Mouse (Mus musculus) hindbrain, embryonic 15.5 days (tissue): ENCODE measurements around the gene Slc2a10. TPM values are rescaled to one million over a fixed set of nuclear protein-coding genes. Genes with fewer than 3 reads are reported as not detected.

ENCODE experiments used
- ATAC-seq: fragments of 200-750 bp; cut with Nextera tagmentation; 2 replicates; pipeline ENCODE4 v1.8.0; 2017; ENCODE audit warnings: low read depth, moderate number of reproducible peaks, moderate TSS enrichment; ENCODE audit not compliant: low FRiP score
- H3K27ac ChIP-seq: fragments of 300-500 bp; sonication (generic); replicated peaks from 2 replicates; pipeline ENCODE4 v1.5.1; 2015; ENCODE audit warnings: mild to moderate bottlenecking, inconsistent platforms
- H3K27me3 ChIP-seq: fragments of 300-500 bp; sonication (generic); 2 replicates; pipeline ENCODE4 v1.6.1; 2015; ENCODE audit warnings: control low read depth, inconsistent platforms
- H3K36me3 ChIP-seq: fragments of 300-500 bp; sonication (generic); 2 replicates; pipeline ENCODE4 v1.6.1; 2015; ENCODE audit warnings: control low read depth, inconsistent platforms
- H3K4me1 ChIP-seq: fragments of 300-500 bp; sonication (generic); replicated peaks from 2 replicates; pipeline ENCODE4 v1.6.1; 2015; ENCODE audit warnings: control low read depth, inconsistent platforms
- H3K4me2 ChIP-seq: fragments of 300-500 bp; sonication (generic); 2 replicates; pipeline ENCODE4 v1.6.1; 2015; ENCODE audit warnings: moderate library complexity, mild to moderate bottlenecking, inconsistent platforms
- H3K4me3 ChIP-seq: fragments of 300-500 bp; sonication (generic); 2 replicates; pipeline ENCODE4 v1.5.1; 2015; ENCODE audit warnings: mild to moderate bottlenecking, inconsistent platforms
- H3K9ac ChIP-seq: fragments of 300-500 bp; sonication (generic); 2 replicates; pipeline ENCODE4 v1.6.1; 2015; ENCODE audit warnings: inconsistent platforms
- H3K9me3 ChIP-seq: fragments of 300-500 bp; sonication (generic); 2 replicates; pipeline ENCODE4 v1.6.1; 2016; ENCODE audit warnings: control low read depth, inconsistent platforms
- WGBS: fragments of 180-500 bp; shearing (Covaris S2); methylation state at CpG from one replicate; pipeline ENCODE4 v1.1.7; 2015; 5-methylcytosine and 5-hydroxymethylcytosine counted together
- polyA plus RNA-seq: library from polyadenylated mRNA; unstranded; fragments of >200 nt; fragmentation: Nextera tagmentation; extraction: Ambion mirVana; gene quantifications from 2 replicates; pipeline ENCODE4 v1.2.1, GENCODE M21; 2015

The Slc2a10 gene
- polyA plus RNA-seq, 1 experiment from 2014 or later = 3.5 TPM

DNA sequence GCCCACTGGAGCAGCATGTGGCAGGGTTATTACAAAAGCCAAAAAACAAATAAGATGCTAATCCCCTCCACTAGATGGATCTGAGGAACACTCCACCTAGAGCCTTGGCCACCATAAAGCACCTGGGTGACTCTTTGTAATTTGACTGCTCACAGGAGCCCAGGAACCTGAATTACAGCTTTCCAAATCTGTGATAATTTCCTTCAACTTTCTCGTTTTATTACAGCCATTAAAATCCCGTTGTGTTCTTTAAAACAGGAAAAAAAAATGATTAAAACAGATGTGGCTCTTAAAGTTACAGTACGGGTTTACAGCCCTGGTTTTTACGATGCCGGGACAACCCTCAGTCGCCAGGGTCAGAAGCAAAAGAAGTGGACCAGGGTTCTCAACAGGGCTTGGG lies 63.3 kb downstream of the Slc2a10 start:
- Histone ChIP-seq H3K4me2 (no peak overlapping the region), H3K4me1 (peaks cover 10% of the 10 kb centered on the region), H3K36me3 (no peaks in the 10 kb centered on the region), H3K4me3 (no peak overlapping the region), H3K9me3 (no peaks in the 10 kb centered on the region), H3K27ac (no peak overlapping the region), H3K9ac (no peak overlapping the region), H3K27me3 (0 out of 2 replicates have a peak, but pooled peaks cover 2% of the 10 kb centered on the region)
- no peak for ATAC-seq
- 79% methylated on average over 6 of the region's 6 CpGs for WGBS

GRCm38 (mm10) chr2:165567820-165568219 lies 64.2 kb downstream of the Slc2a10 start:
- no peak overlapping the region for H3K27ac ChIP-seq
- WGBS = 64% methylated on average over 9 of the region's 9 CpGs

DNA sequence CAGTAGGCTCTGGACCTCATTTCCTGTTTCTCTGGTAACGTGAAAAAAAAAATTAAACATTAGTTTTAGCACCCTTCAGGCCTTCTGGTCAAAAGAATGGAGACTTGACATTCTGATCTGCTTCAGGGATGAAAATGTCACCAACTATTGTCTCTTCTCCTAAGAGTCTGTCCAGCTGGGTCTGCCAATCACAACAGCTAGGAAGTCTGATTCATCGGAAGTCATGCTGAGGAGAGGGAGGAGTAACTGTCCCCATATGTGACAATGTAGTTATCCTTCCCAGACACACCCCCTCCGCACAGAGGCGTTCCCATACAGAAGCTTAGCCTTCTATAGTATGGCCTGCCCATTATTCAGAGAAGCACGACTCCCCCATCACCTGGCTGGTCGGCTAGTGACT lies 65.3 kb downstream of the Slc2a10 start:
- no peaks in the 10 kb centered on the region for H3K36me3 ChIP-seq
- no peak overlapping the region for H3K27ac ChIP-seq
- no peaks in the 10 kb centered on the region; the same call in 1 of the 2 replicates for H3K4me1 ChIP-seq
- no peak overlapping the region for H3K4me3 ChIP-seq
- H3K9ac ChIP-seq = no peak overlapping the region
- H3K4me2 ChIP-seq = no peak overlapping the region
- 35% methylated on average over 6 of the region's 6 CpGs for WGBS
- no peak for ATAC-seq
- H3K9me3 ChIP-seq = no peaks in the 10 kb centered on the region
- 0 out of 2 replicates have a peak, but pooled peaks cover under 1% of the 10 kb centered on the region for H3K27me3 ChIP-seq

More at GRCm38 (mm10) chr2:165567820-165568219, 64.2 kb downstream of the Slc2a10 start:
- Histone ChIP-seq H3K9me3 (no peaks in the 10 kb centered on the region), H3K27me3 (0 out of 2 replicates have a peak, but pooled peaks cover 2% of the 10 kb centered on the region), H3K36me3 (no peaks in the 10 kb centered on the region), H3K4me1 (peaks cover 10% of the 10 kb centered on the region), H3K4me2 (no peak overlapping the region), H3K9ac (no peak overlapping the region), H3K4me3 (no peak overlapping the region)
- no peak for ATAC-seq

Other genes with a start within 250 kb of the Slc2a10 start
- 69.2 and 72.5 TPM in 2 replicates for gene Slc35c2, start 215.9 kb upstream of the Slc2a10 start, polyA plus RNA-seq
- 94.3 and 101 TPM in 2 replicates for gene Elmo2, start 177.3 kb upstream of the Slc2a10 start, polyA plus RNA-seq
- 5.8 and 8.3 TPM in 2 replicates for gene Zfp663, start 135.1 kb upstream of the Slc2a10 start, polyA plus RNA-seq
- gene Zfp334, start 115.5 kb upstream of the Slc2a10 start, polyA plus RNA-seq = 8.5 and 9.1 TPM in 2 replicates
- 0.07 TPM in 1 of 2 replicates, not detected in the other for gene Ocstamp, start 103.4 kb upstream of the Slc2a10 start, polyA plus RNA-seq
- 7.7 and 8.7 TPM in 2 replicates for gene Slc13a3, start 30.6 kb upstream of the Slc2a10 start, polyA plus RNA-seq
- gene Trp53rka, start 10.5 kb upstream of the Slc2a10 start, polyA plus RNA-seq = 43.5 and 45.7 TPM in 2 replicates
- gene Eya2, start 91.2 kb downstream of the Slc2a10 start, polyA plus RNA-seq = 8.2 and 10.1 TPM in 2 replicates